11 mouse cellular contexts compared by ENCODE assay signal in genomic region chr19:45304538-45304937, GRCm38 (mm10).
DNase-seq lines count a peak whose midpoint lies in the region; ATAC-seq lines count a peak whose summit lies in the region.
"Had no signal": no experiment of that assay in that cellular context is flagged by ENCODE, and none has a peak within 500 bp of the region (broad histone marks: within the 10 kb centered on the region; RNA-seq: fewer than 3 reads in every experiment).

No protein-coding gene starts in this region.

- peak; percentile 56 for ATAC-seq in frontal cortex, adult (ENCODE audit: low TSS enrichment)
- no peak for ATAC-seq in cerebellum, adult (ENCODE audit: insufficient number of reproducible peaks, low FRiP score, low TSS enrichment)

- no peak for DNase-seq in frontal cortex, postnatal 25 days (ENCODE audit: low spot score in 2 of 2)
- DNase-seq in kidney, postnatal 4 days, result peak; percentile 53 to 65
- no peak for DNase-seq in kidney, adult 8-10 months
- peak; percentile 81 for DNase-seq in right cerebral cortex, adult 18-20 months
- no peak for DNase-seq in right cerebral cortex, postnatal 4 days
- DNase-seq in telencephalon, adult 2 months (ENCODE audit: low read depth, low spot score), result peak; percentile 66
- DNase-seq: adrenal gland, postnatal 10 days; kidney, adult 2 months; thymus, postnatal 14 days had no signal

Comparison
In these comparisons a context has a peak if more than half of its experiments do, and no peak if none do; other contexts are left out.
1. DNase-seq: peak in kidney, postnatal 4 days (2 of 2), right cerebral cortex, adult 18-20 months (single experiment) and telencephalon, adult 2 months (single experiment); none in frontal cortex, postnatal 25 days (0 of 2), kidney, adult 8-10 months (0 of 2) and right cerebral cortex, postnatal 4 days (single experiment).